Mouse (Mus musculus): ENCODE measurements around the gene Acat3. TPM values are rescaled to one million over a fixed set of nuclear protein-coding genes. Genes with fewer than 3 reads are reported as not detected.
"Not testable (repeated sequence)": the region's sequence is repeated elsewhere in the genome, so short reads cannot be mapped to it uniquely, and the experiment has no call there.

The Acat3 gene
- polyA plus RNA-seq, 1 experiment from 2014 or later, result 1.4 TPM

DNA sequence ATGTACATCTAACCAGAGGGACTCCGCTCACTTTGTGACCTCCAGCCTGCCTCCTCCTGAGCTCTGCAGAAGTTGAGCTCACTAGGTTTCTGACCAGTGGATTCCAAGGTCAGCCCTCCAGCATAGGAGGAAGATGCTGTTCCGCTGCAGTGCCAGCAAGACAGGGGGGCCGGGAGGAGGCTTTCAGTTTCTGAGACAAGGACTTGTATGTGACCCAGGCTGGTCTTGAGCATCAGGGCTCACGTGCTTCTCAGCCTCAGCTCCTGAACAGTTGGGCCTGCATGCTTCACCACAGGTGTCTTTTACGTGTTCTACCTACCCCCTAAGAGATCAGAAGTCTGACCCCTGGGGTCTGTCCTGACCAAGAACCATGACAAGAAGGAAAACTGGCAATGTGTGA, 8.8 kb downstream of the Acat3 start:
- not testable (repeated sequence) for H3K27me3 ChIP-seq (ENCODE audit: control insufficient read depth, insufficient read depth, low read depth, low read length); H3K4me3 ChIP-seq (ENCODE audit: low read depth, low read length); H3K36me3 ChIP-seq (ENCODE audit: control insufficient read depth, insufficient read depth, low read length); H3K27ac ChIP-seq (ENCODE audit: low read length); ATAC-seq; H3K9ac ChIP-seq (ENCODE audit: low read depth, low read length); H3K9me3 ChIP-seq (replicated peaks; ENCODE audit: control insufficient read depth, low read length, poor library complexity, severe bottlenecking); H3K4me2 ChIP-seq (ENCODE audit: low read length); H3K4me1 ChIP-seq (ENCODE audit: control insufficient read depth, insufficient read depth, low read length)
- 92% methylated on average over 5 of the region's 5 CpGs for WGBS

DNA sequence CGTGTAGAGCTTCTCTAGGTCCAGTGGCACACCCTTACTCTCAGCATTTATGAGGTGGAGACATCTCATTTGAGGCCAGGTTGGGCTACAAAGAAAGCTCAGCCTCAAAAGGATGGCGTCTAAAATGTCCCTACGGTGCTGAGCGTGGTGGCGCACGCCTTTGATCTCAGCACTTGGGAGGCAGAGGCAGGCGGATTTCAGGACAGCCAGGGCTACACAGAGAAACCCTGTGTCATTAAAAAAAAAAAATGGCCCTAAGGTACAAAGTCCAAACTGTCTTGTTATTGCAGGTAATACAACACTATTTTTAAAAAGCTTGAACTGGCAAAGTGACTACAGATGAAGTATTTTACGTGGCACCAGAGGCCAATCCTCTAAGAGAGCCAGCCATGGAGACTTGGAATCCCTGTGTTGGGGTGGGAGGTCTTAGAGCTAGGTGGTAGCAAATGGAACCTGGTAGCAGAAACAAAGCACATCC, 14.7 kb downstream of the Acat3 start:
- Histone ChIP-seq H3K4me2 (ENCODE audit: low read length) (no peak overlapping the region), H3K27me3 (ENCODE audit: control insufficient read depth, insufficient read depth, low read depth, low read length) (no peaks in the 10 kb centered on the region), H3K36me3 (ENCODE audit: control insufficient read depth, insufficient read depth, low read length) (peaks cover 44% of the 10 kb centered on the region), H3K9me3 (replicated peaks; ENCODE audit: control insufficient read depth, low read length, poor library complexity, severe bottlenecking) (no peaks in the 10 kb centered on the region), H3K4me3 (ENCODE audit: low read depth, low read length) (no peak overlapping the region), H3K9ac (ENCODE audit: low read depth, low read length) (no peak overlapping the region), H3K4me1 (ENCODE audit: control insufficient read depth, insufficient read depth, low read length) (no peaks in the 10 kb centered on the region), H3K27ac (ENCODE audit: low read length) (no peak overlapping the region)
- no peak for ATAC-seq
- 87% methylated on average over 8 of the region's 8 CpGs for WGBS

DNA sequence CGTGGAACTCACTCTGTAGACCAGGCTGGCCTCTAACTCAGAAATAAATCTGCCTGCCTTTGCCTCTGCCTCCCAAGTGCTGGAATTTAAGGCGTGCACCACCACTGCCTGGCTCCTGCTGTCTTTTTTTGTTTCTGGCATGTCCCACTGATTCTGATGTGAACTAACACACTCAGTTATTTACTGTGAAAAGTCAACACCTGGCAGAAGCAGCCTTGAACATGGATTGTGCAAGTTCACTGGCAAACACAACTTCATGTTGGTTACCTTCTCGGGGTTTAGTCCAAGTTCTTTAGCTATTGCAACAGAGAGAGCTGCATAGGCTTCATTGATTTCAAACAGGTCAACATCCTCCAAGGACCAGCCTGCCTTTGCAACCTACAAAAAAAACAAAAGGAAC, 15.4 kb downstream of the Acat3 start:
- Histone ChIP-seq H3K27ac (ENCODE audit: low read length) (no peak overlapping the region), H3K36me3 (ENCODE audit: control insufficient read depth, insufficient read depth, low read length) (peaks cover 50% of the 10 kb centered on the region), H3K4me1 (ENCODE audit: control insufficient read depth, insufficient read depth, low read length) (no peaks in the 10 kb centered on the region), H3K9ac (ENCODE audit: low read depth, low read length) (no peak overlapping the region), H3K4me3 (ENCODE audit: low read depth, low read length) (no peak overlapping the region), H3K4me2 (ENCODE audit: low read length) (no peak overlapping the region), H3K9me3 (replicated peaks; ENCODE audit: control insufficient read depth, low read length, poor library complexity, severe bottlenecking) (no peaks in the 10 kb centered on the region), H3K27me3 (ENCODE audit: control insufficient read depth, insufficient read depth, low read depth, low read length) (no peaks in the 10 kb centered on the region)
- ATAC-seq, result no peak
- 87% methylated on average over 3 of the region's 3 CpGs for WGBS

DNA sequence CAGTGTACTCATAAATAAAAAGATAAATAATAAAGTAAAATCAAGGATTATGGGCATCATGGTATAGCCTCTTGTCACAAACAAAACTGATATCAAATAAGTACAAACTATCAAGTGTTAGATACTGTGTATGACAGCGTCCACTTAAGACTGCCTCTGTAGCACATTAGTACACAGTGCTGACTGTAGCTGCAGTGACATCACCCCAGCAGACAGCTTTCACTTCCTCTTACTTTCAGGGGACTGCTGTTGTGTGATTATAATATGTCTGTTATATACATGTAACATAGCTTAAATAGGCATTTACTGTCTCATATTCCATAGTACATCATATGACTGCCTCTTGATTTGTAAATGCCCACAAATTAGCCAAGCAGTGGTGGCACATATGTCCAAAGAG, 19.3 kb downstream of the Acat3 start:
- ATAC-seq, result no peak
- H3K4me1 ChIP-seq (ENCODE audit: control insufficient read depth, insufficient read depth, low read length), result peaks cover 8% of the 10 kb centered on the region
- H3K36me3 ChIP-seq (ENCODE audit: control insufficient read depth, insufficient read depth, low read length), result peaks cover 55% of the 10 kb centered on the region
- H3K4me3 ChIP-seq (ENCODE audit: low read depth, low read length), result no peak overlapping the region
- no peak overlapping the region for H3K4me2 ChIP-seq (ENCODE audit: low read length)
- no peak overlapping the region for H3K27ac ChIP-seq (ENCODE audit: low read length)
- H3K27me3 ChIP-seq (ENCODE audit: control insufficient read depth, insufficient read depth, low read depth, low read length), result no peaks in the 10 kb centered on the region
- no peaks in the 10 kb centered on the region for H3K9me3 ChIP-seq (replicated peaks; ENCODE audit: control insufficient read depth, low read length, poor library complexity, severe bottlenecking)
- 97% methylated on average over 1 of the region's 1 CpGs for WGBS
- H3K9ac ChIP-seq (ENCODE audit: low read depth, low read length), result no peak overlapping the region

DNA sequence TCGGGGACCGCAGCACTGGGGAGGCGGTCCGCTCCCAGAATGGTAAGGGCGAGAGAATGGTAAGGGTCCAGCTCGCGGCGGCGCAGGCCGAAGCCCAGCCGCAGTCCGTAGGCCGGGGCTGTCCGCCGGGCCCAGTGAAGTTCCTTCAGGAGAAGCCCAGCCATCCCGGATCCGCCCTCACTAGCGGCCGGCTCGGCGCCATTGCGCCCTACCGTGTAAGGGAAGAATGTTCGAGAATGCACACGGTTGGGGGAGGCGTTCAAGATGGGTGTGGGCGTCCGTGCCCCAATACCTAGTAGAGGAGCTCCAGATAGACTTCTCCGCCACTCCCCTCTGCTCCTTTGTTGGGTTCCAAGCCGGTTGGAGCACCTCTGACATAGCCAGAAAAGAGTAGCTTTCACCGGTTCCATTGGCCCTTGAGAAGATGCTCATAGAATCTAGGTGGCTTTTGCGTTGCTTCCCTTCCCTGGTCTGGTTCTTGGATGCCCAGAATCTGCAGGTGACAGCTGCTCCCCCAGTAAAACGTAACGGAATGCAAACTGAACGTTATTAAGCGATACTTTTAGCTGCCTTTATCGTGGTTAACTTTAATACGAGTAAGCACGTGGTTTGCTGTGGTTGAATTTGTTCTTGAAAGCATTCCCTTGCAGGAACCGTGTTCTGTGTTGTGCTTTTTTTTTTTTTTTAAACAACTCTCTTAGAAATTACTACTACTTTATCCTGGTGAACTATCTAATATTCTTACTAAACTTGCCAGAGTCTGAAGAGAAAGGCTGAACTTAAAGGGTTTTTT, 23.6 kb downstream of the Acat3 start:
- H3K4me3 ChIP-seq (ENCODE audit: low read depth, low read length), result peak overlapping the region; percentile 67
- peak overlapping the region; percentile 90 for H3K4me2 ChIP-seq (ENCODE audit: low read length)
- peak; percentile 67 for ATAC-seq
- peaks cover 16% of the 10 kb centered on the region for H3K4me1 ChIP-seq (ENCODE audit: control insufficient read depth, insufficient read depth, low read length)
- peak overlapping the region; percentile 84 for H3K9ac ChIP-seq (ENCODE audit: low read depth, low read length)
- H3K9me3 ChIP-seq (replicated peaks; ENCODE audit: control insufficient read depth, low read length, poor library complexity, severe bottlenecking), result no peaks in the 10 kb centered on the region
- WGBS, result under 1% methylated on average over 40 of the region's 40 CpGs
- H3K36me3 ChIP-seq (ENCODE audit: control insufficient read depth, insufficient read depth, low read length), result peaks cover 38% of the 10 kb centered on the region
- no peaks in the 10 kb centered on the region for H3K27me3 ChIP-seq (ENCODE audit: control insufficient read depth, insufficient read depth, low read depth, low read length)
- peak overlapping the region; percentile 80 for H3K27ac ChIP-seq (ENCODE audit: low read length)

DNA sequence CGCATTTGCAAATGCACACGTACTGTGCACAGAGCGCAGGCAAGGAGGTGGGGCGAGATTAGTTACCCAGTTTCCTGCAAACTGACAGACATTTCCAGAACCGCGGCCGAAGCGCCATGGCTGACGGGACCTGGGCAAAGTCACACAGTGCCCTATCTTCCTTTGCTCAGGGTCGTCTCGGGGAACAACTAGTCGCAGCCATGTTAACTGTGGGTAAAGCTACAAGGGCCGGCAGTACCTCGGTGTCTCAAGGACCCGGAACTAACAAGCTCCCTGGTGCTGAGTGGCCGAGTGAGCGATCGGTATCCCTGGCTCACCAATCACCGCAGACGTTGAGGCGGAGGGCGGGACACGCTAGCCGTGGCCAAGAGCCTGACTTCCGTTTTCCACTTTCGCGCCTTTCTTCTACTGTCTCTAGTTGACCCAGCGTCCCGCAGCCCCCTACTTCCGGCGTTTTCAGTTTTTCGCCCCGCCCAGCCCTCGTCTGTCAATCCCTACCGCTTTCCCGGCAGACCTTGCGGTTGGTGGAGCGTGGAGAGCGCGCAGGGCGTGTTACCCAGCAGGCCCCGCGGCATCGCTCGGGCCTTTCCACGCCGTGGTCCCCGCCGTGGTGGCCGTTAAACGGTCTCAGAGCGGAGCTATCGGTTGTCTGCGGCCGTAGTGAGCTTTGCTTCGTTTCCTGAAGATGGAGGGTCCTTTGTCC, 24.4 kb downstream of the Acat3 start, which contains the start of gene Mrpl18:
Mrpl18 (minus strand) TSS at position 465 of the 703 bp plus-strand sequence.
- peaks cover 34% of the 10 kb centered on the region for H3K36me3 ChIP-seq (ENCODE audit: control insufficient read depth, insufficient read depth, low read length)

DNA sequence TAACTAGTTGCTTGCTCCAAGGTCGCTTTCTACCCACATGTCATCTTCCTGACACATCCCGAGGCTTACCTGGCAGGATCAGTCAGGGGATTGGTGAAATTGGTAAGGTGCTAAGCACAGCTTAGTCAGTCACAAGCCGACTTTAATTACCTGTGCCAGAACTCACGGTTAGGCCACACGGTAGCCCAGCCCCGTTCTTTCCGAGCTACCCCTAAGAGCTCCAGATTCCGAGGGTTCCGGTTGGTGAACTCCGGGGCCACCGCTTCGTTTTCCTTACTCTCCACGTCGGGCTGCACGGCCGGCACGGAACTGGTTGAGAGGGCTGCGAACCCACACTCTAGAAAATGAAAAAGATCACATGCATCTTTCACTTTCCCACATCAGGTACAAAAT, 24.9 kb downstream of the Acat3 start, which contains the start of gene Tcp1:
Tcp1 (plus strand) TSS at position 214 of the 393 bp plus-strand sequence.
- Histone ChIP-seq H3K4me3 (ENCODE audit: low read depth, low read length) (peak within 1 kb of the TSS; percentile 67), H3K4me1 (ENCODE audit: control insufficient read depth, insufficient read depth, low read length) (peaks cover 16% of the 10 kb centered on the region), H3K4me2 (ENCODE audit: low read length) (peak within 1 kb of the TSS; percentile 91), H3K9ac (ENCODE audit: low read depth, low read length) (peak within 1 kb of the TSS; percentile 84), H3K27ac (ENCODE audit: low read length) (peak within 1 kb of the TSS; percentile 82), H3K27me3 (ENCODE audit: control insufficient read depth, insufficient read depth, low read depth, low read length) (no peaks in the 10 kb centered on the region), H3K9me3 (replicated peaks; ENCODE audit: control insufficient read depth, low read length, poor library complexity, severe bottlenecking) (no peaks in the 10 kb centered on the region), H3K36me3 (ENCODE audit: control insufficient read depth, insufficient read depth, low read length) (peaks cover 33% of the 10 kb centered on the region)
- peak; percentile 12 for ATAC-seq
- 2% methylated on average over 18 of the region's 18 CpGs for WGBS

More for the DNA sequence above, 24.4 kb downstream of the Acat3 start, which contains the start of gene Mrpl18:
- H3K4me3 ChIP-seq (ENCODE audit: low read depth, low read length), result peak within 1 kb of the TSS; percentile 67
- under 1% methylated on average over 56 of the region's 56 CpGs for WGBS
- peak within 1 kb of the TSS; percentile 91 for H3K4me2 ChIP-seq (ENCODE audit: low read length)
- H3K9ac ChIP-seq (ENCODE audit: low read depth, low read length), result peak within 1 kb of the TSS; percentile 84
- no peaks in the 10 kb centered on the region for H3K27me3 ChIP-seq (ENCODE audit: control insufficient read depth, insufficient read depth, low read depth, low read length)
- H3K9me3 ChIP-seq (replicated peaks; ENCODE audit: control insufficient read depth, low read length, poor library complexity, severe bottlenecking), result no peaks in the 10 kb centered on the region
- peak; percentile 99 for ATAC-seq
- H3K27ac ChIP-seq (ENCODE audit: low read length), result peak within 1 kb of the TSS; percentile 82
- peaks cover 16% of the 10 kb centered on the region for H3K4me1 ChIP-seq (ENCODE audit: control insufficient read depth, insufficient read depth, low read length)

DNA sequence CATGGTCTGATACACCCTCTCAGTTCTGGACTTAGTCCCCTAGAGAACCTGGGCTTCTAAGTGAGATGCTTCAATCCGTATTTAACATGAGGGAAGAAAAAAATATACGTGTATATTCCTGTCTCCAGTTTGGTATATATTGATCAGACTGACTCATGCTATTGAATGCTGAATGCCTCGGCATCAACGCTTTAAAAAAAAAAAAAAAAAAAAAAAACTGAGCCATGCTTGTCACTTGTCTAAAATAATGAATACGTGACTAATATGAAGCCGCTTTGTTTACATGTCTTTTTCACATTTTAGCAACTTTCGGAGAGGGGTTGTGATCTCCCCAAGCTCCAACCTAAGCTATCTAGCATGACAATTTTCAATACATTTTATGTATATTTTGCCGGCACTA, 30.0 kb downstream of the Acat3 start:
- no peak for ATAC-seq
- Histone ChIP-seq H3K4me2 (ENCODE audit: low read length) (no peak overlapping the region), H3K27me3 (ENCODE audit: control insufficient read depth, insufficient read depth, low read depth, low read length) (no peaks in the 10 kb centered on the region), H3K4me1 (ENCODE audit: control insufficient read depth, insufficient read depth, low read length) (peaks cover 8% of the 10 kb centered on the region), H3K9me3 (replicated peaks; ENCODE audit: control insufficient read depth, low read length, poor library complexity, severe bottlenecking) (no peaks in the 10 kb centered on the region), H3K27ac (ENCODE audit: low read length) (no peak overlapping the region), H3K36me3 (ENCODE audit: control insufficient read depth, insufficient read depth, low read length) (peaks cover 19% of the 10 kb centered on the region), H3K9ac (ENCODE audit: low read depth, low read length) (no peak overlapping the region), H3K4me3 (ENCODE audit: low read depth, low read length) (no peak overlapping the region)
- 88% methylated on average over 8 of the region's 8 CpGs for WGBS
